Mouse (Mus musculus) hindbrain, embryonic 12.5 days (tissue): Measurements from ENCODE around the gene P2rx4. TPM values are rescaled to one million over a fixed set of nuclear protein-coding genes. Genes with fewer than 3 reads are reported as not detected.
A peak's percentile ranks its signal among the peaks of the same experiment; 100 is the strongest.

Experiments
- ATAC-seq: fragments of 200-750 bp; cut with Nextera tagmentation; 2 replicates; pipeline ENCODE4 v1.8.0; 2017; ENCODE audit warnings: moderate TSS enrichment; ENCODE audit not compliant: low FRiP score
- H3K27ac ChIP-seq: fragments of 300-500 bp; sonication (generic); 2 replicates; pipeline ENCODE4 v1.5.1; 2016; ENCODE audit warnings: mild to moderate bottlenecking
- H3K27me3 ChIP-seq: fragments of 300-500 bp; sonication (generic); 2 replicates; pipeline ENCODE4 v1.6.1; 2016; ENCODE audit warnings: mild to moderate bottlenecking
- H3K36me3 ChIP-seq: fragments of 300-500 bp; sonication (generic); 2 replicates; pipeline ENCODE4 v1.6.1; 2016; ENCODE audit warnings: mild to moderate bottlenecking
- H3K4me1 ChIP-seq: fragments of 300-500 bp; sonication (generic); 2 replicates; pipeline ENCODE4 v1.6.1; 2016
- H3K4me2 ChIP-seq: fragments of 300-500 bp; sonication (generic); replicated peaks from 2 replicates; pipeline ENCODE4 v1.6.1; 2016; ENCODE audit warnings: mild to moderate bottlenecking
- H3K4me3 ChIP-seq: fragments of 300-500 bp; sonication (generic); 2 replicates; pipeline ENCODE4 v1.5.1; 2016; ENCODE audit warnings: mild to moderate bottlenecking
- H3K9ac ChIP-seq: fragments of 300-500 bp; sonication (generic); 2 replicates; pipeline ENCODE4 v1.6.1; 2016; ENCODE audit warnings: mild to moderate bottlenecking, moderate library complexity
- H3K9me3 ChIP-seq: fragments of 300-500 bp; sonication (generic); replicated peaks from 2 replicates; pipeline ENCODE4 v1.6.1; 2016; ENCODE audit warnings: mild to moderate bottlenecking
- WGBS: fragments of 180-500 bp; shearing (Covaris S2); methylation state at CpG from one replicate; pipeline ENCODE4 v1.1.7; 2016; 5-methylcytosine and 5-hydroxymethylcytosine counted together
- polyA plus RNA-seq: library from polyadenylated mRNA; unstranded; fragments of >200 nt; fragmentation: Nextera tagmentation; extraction: Ambion mirVana; gene quantifications from 2 replicates; pipeline ENCODE4 v1.2.1, GENCODE M21; 2016

P2rx4 gene
- polyA plus RNA-seq, 1 experiment from 2014 or later, result 15.4 TPM

DNA sequence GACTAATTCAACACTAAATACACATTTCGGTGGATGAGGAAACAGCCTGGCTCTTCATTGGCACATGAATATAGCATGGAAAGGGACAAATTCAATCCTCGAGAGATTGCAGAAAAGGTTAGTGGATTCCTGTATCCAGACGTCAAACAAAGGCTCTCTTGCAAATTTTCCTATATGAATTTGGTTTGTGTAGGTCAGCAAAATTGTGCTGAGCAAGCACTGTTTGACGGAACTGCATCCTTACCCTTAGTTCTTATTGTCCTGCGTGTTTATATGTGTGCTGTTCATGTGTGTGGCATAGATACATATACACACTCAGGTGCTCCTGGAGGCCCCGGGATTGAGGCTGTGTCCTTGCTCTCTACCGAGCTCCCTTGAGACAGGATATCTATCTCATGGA is 18.2 kb upstream of the P2rx4 start:
- Histone ChIP-seq H3K27ac (no peak overlapping the region), H3K9ac (no peak overlapping the region), H3K4me2 (no peak overlapping the region), H3K36me3 (no peaks in the 10 kb centered on the region), H3K9me3 (no peaks in the 10 kb centered on the region), H3K4me3 (no peak overlapping the region), H3K27me3 (no peaks in the 10 kb centered on the region), H3K4me1 (peaks cover 12% of the 10 kb centered on the region)
- ATAC-seq, result no peak
- 96% methylated on average over 7 of the region's 7 CpGs for WGBS

- WGBS, result 53% methylated on average over 6 of the region's 6 CpGs
- Histone ChIP-seq H3K9me3 (no peaks in the 10 kb centered on the region), H3K36me3 (no peaks in the 10 kb centered on the region), H3K4me2 (no peak overlapping the region), H3K4me1 (peaks cover 12% of the 10 kb centered on the region), H3K9ac (no peak overlapping the region), H3K4me3 (no peak overlapping the region), H3K27me3 (no peaks in the 10 kb centered on the region), H3K27ac (no peak overlapping the region)
- ATAC-seq, result no peak
Observed at GRCm38 (mm10) chr5:122690486-122690885, 16.9 kb upstream of the P2rx4 start.

DNA sequence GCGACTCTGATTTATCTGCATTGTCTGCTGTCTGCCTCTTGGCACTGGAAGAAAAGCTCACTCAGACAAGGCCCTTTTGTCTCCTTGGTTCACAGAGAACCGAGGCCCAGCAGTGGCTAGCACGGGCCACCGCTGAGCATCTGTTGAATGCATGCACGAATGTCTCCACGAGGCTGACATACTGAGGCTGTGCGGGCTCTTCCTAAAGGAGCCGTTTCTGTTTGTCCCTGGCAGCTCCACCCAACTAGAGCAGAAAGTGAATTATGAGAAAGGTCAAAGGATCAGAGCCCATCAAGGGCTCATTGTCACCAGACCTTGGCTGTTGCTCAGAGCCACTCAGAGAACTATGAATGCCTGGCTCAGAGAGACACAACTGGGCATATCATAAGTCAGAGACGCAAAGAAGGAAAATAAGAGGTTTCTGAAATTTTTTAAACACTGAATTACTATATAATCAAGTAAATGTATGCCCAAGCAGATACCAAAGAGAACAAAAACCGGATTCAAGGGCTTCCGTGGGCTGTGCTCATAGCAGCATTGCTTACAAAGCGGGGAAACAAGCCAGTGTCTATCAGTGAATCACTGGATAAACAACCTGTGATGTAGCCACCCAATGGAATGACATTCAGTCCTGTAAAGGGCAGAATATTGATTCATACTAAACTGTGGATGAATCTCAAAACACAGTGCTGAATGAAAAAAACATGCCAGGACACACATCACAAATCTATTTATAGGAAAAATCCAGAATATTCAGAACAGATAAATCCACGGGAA is 13.7 kb upstream of the P2rx4 start:
- 21% methylated on average over 13 of the region's 13 CpGs for WGBS
- Histone ChIP-seq H3K4me3 (no peak overlapping the region), H3K9me3 (no peaks in the 10 kb centered on the region), H3K9ac (no peak overlapping the region), H3K36me3 (no peaks in the 10 kb centered on the region), H3K4me2 (no peak overlapping the region), H3K27me3 (no peaks in the 10 kb centered on the region), H3K27ac (peak overlapping the region; percentile 81), H3K4me1 (peaks cover 12% of the 10 kb centered on the region)
- ATAC-seq, result peak; percentile 84

GRCm38 (mm10) chr5:122695516-122695915 is 11.8 kb upstream of the P2rx4 start:
- Histone ChIP-seq H3K9ac (no peak overlapping the region), H3K27ac (no peak overlapping the region), H3K4me2 (no peak overlapping the region), H3K9me3 (no peaks in the 10 kb centered on the region), H3K4me1 (peaks cover 12% of the 10 kb centered on the region), H3K36me3 (no peaks in the 10 kb centered on the region), H3K27me3 (no peaks in the 10 kb centered on the region), H3K4me3 (no peak overlapping the region)
- no peak for ATAC-seq
- 82% methylated on average over 8 of the region's 8 CpGs for WGBS

DNA sequence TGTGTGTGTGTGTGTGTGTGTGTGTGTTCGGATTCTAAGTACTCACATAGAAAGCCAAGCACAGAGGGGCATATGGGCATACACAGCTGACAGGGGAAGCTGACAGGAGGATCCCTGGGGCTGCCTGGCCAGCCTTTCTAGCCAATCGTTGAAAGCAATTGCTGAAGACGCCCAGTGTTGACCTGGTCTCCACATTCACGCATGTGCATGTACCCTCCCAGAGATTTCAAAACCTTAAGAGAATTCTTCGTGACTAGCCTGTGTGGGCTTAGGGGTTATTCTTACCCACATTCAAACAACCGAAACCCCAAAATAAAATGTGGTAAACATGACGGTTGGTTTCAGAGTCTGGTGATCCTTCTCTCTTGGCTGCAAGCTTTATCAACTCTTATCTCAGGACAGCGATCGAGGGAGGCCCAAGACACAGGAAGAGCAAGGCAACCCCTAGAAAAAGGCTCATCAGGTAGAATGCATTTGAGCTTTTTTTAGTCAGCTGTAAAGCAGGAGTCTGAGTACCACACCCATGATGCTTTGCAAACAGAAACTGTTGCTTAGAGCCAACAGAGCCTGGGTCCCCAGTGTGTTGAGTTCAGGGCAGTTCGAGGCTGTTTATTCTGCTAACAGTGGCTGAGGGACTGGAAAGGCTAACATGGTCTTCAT is 9.2 kb upstream of the P2rx4 start:
- 89% methylated on average over 10 of the region's 10 CpGs for WGBS
- no peak overlapping the region for H3K4me2 ChIP-seq
- H3K27ac ChIP-seq, result no peak overlapping the region
- ATAC-seq, result no peak
- H3K9ac ChIP-seq, result no peak overlapping the region
- H3K4me1 ChIP-seq, result peaks cover 7% of the 10 kb centered on the region
- no peaks in the 10 kb centered on the region for H3K36me3 ChIP-seq
- no peaks in the 10 kb centered on the region for H3K9me3 ChIP-seq
- H3K4me3 ChIP-seq, result no peak overlapping the region
- no peaks in the 10 kb centered on the region for H3K27me3 ChIP-seq

DNA sequence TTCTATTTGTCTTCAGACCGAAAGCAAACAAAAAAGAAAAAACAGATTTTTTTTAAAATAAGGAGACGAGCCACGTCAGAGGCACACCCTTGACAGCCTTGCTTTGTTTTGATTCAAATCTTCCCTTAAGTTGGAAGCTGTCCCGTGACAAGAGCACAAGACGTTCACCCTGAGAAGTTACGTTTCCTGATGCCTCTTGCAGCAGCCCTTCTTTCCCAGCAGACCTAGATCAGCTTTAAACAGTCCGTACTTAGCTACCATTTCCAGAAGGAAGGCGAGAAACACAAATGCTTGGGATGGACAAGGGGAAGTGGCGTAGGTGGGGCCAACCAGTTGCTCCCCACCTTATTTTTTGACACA is 8.7 kb upstream of the P2rx4 start:
- Histone ChIP-seq H3K9ac (no peak overlapping the region), H3K4me3 (no peak overlapping the region), H3K27ac (no peak overlapping the region), H3K4me1 (peaks cover 2% of the 10 kb centered on the region), H3K9me3 (no peaks in the 10 kb centered on the region), H3K4me2 (no peak overlapping the region), H3K36me3 (no peaks in the 10 kb centered on the region), H3K27me3 (no peaks in the 10 kb centered on the region)
- 78% methylated on average over 9 of the region's 9 CpGs for WGBS
- no peak for ATAC-seq

- no peak overlapping the region for H3K27ac ChIP-seq
- ATAC-seq, result no peak
- no peaks in the 10 kb centered on the region for H3K9me3 ChIP-seq
- no peak overlapping the region for H3K9ac ChIP-seq
- no peaks in the 10 kb centered on the region for H3K27me3 ChIP-seq
- H3K36me3 ChIP-seq, result no peaks in the 10 kb centered on the region
- 88% methylated on average over 12 of the region's 12 CpGs for WGBS
- H3K4me1 ChIP-seq, result no peaks in the 10 kb centered on the region
- no peak overlapping the region for H3K4me2 ChIP-seq
- no peak overlapping the region for H3K4me3 ChIP-seq
Observed at GRCm38 (mm10) chr5:122700109-122700836, 7.1 kb upstream of the P2rx4 start.

GRCm38 (mm10) chr5:122700837-122701212 is 6.5 kb upstream of the P2rx4 start:
- H3K4me1 ChIP-seq, result no peaks in the 10 kb centered on the region
- WGBS, result 73% methylated on average over 5 of the region's 5 CpGs
- no peak overlapping the region for H3K4me2 ChIP-seq
- no peaks in the 10 kb centered on the region for H3K36me3 ChIP-seq
- H3K27ac ChIP-seq, result no peak overlapping the region
- no peaks in the 10 kb centered on the region for H3K27me3 ChIP-seq
- no peaks in the 10 kb centered on the region for H3K9me3 ChIP-seq
- ATAC-seq, result no peak
- no peak overlapping the region for H3K9ac ChIP-seq
- H3K4me3 ChIP-seq, result no peak overlapping the region

- Histone ChIP-seq H3K27ac (no peak overlapping the region), H3K36me3 (no peaks in the 10 kb centered on the region), H3K9ac (no peak overlapping the region), H3K4me2 (no peak overlapping the region), H3K9me3 (no peaks in the 10 kb centered on the region), H3K4me1 (peaks cover 5% of the 10 kb centered on the region), H3K27me3 (no peaks in the 10 kb centered on the region), H3K4me3 (no peak overlapping the region)
- ATAC-seq, result no peak
- WGBS, result 86% methylated on average over 6 of the region's 6 CpGs
Observed at GRCm38 (mm10) chr5:122702156-122702555, 5.2 kb upstream of the P2rx4 start.

- Histone ChIP-seq H3K4me3 (no peak overlapping the region), H3K9ac (no peak overlapping the region), H3K36me3 (no peaks in the 10 kb centered on the region), H3K27me3 (no peaks in the 10 kb centered on the region), H3K4me2 (no peak overlapping the region), H3K9me3 (no peaks in the 10 kb centered on the region), H3K27ac (no peak overlapping the region), H3K4me1 (peaks cover 6% of the 10 kb centered on the region)
- no peak for ATAC-seq
- WGBS, result 78% methylated on average over 2 of the region's 2 CpGs
Observed at GRCm38 (mm10) chr5:122703574-122703973, 3.8 kb upstream of the P2rx4 start.

- Histone ChIP-seq H3K9me3 (no peaks in the 10 kb centered on the region), H3K27ac (no peak overlapping the region), H3K4me3 (no peak overlapping the region), H3K27me3 (no peaks in the 10 kb centered on the region), H3K9ac (no peak overlapping the region), H3K4me2 (no peak overlapping the region), H3K4me1 (peaks cover 6% of the 10 kb centered on the region), H3K36me3 (no peaks in the 10 kb centered on the region)
- WGBS, result 77% methylated on average over 4 of the region's 4 CpGs
- ATAC-seq, result no peak
Observed at GRCm38 (mm10) chr5:122704571-122704970, 2.8 kb upstream of the P2rx4 start.

DNA sequence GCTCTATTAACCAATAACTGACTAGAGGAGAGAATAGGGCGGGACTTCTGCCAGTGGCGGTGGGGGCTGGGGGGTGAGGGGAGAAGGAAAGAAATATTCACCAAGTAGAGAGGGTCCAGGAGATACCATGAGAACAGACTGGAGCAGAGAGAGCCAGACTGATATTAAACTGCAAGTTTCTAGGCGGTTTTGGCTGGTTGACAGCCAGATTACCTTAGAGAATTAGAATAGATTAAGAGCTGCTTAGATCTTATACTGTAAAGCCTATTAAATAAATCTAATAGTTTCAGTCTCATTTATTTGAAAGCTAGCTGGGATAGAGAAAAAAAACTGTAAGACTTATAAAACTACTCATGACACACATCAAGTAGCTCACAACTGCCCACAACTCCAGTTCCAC is 2.2 kb upstream of the P2rx4 start:
- Histone ChIP-seq H3K4me1 (peaks cover 6% of the 10 kb centered on the region), H3K9ac (no peak overlapping the region), H3K4me2 (no peak overlapping the region), H3K36me3 (no peaks in the 10 kb centered on the region), H3K9me3 (no peaks in the 10 kb centered on the region), H3K4me3 (no peak overlapping the region), H3K27me3 (no peaks in the 10 kb centered on the region), H3K27ac (no peak overlapping the region)
- 83% methylated on average over 3 of the region's 3 CpGs for WGBS
- no peak for ATAC-seq
